Mouse (Mus musculus) T-helper 17 cell (primary cell): ENCODE data around the gene Phospho1.

Experiments
- in situ Hi-C, 2 experiments: fragments of 300-600 bp; cut with MboI, MseI; formaldehyde crosslinking; loops; 1 replicate in 1 of 2; 2 replicates in 1 of 2; pipeline ENCODE4 v1.15.1; 2025; ENCODE audit warnings: high pct_unique_total_duplicates in 2 of 2

Phospho1 gene

DNA sequence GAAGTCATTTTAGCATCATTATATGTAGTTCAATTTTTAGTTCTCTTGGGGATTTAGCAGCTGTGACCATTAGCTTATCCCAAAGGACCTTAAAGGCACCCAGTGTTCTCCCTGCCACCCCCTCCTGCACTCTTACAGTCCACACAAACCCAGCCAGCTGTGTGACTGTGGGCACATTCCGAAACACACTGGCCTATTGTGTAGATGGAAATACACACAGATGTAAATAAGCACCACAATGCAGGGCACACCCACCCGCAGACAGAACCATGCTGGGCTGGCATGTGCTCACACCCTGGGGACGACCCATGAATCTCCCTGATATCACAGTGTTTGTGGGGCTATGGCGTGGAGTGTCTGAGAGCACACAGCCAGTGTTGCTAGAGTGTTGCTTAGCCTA lies 12.1 kb upstream of the Phospho1 start:
- in situ Hi-C loops = no loop called here

DNA sequence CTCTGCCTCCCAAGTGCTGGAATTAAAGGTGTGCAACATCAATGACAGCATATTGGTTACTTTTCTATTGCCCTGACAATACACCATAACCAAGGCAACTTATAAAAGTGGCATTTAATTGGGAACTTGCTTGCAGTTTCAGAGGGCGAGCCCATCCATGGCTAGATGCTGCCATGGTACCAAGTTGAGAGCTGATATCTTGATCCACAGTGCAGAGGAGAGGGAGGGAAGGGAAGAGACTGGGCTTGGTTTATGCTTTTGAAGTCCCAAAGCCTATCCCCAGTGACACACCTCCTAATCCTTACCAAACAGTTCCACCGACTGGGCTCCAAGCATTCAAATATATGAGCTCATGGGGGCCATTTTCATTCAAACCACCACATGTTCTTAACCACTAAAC lies 10.2 kb upstream of the Phospho1 start:
- in situ Hi-C loops = no loop called here

DNA sequence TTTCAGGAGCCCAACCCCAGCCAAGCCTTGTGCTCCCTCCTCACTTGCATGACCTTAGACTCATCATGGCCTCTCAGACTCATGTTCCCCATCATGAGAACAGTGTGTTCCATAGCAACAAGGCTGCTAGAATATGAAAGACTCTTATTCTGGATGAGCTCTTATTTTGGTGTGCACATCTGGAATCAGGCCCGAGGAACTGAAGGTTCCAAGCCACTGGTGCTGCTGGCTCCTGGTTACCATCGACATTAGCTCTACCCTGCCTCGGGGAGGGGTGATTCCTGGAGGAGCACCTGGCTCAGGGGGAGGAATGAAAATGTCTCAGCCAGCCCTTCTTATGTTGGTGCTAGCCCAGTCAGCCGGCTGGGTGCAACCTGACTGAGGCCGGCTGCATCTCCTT lies 9.4 kb upstream of the Phospho1 start:
- in situ Hi-C loops = no loop called here

DNA sequence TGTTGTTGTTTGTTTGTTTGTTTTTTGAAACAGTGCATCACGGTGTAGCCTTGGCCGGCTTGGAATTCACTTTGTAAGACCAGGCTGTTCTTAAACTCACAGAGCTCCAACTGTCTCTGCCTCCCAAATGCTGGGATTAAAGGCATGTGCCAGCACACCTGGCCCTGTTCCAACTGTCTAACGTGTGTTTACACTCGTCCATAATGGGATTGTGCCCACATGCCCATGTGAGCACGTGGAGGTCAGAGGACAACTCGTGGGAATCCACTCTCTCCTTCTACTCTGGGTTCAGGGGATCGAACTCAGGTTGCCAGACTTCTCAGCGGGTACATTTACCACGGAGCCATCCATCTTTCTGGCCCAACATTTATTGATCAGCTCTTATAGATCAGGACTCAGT lies 8.9 kb upstream of the Phospho1 start:
- in situ Hi-C loops = no loop called here

DNA sequence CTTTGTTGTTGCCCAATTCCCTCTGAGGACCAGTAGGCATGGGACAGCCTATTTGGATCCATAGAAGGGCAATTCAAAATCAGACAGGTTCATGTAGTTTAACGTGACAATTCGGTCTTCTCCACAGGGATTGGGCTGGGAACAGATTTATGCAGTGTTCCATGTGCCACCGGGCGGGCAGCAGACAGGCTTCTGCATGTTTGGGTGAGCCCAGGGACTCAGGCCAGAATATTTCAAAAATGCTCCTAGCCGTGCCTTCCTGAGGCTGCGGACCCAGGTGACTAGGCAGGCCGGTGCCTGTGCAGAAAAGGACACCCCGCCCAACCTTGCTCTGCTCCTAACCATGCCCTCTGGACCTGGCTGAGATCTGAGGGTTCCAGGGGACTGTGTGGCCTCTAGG lies 5.2 kb upstream of the Phospho1 start:
- in situ Hi-C loops = no loop called here

DNA sequence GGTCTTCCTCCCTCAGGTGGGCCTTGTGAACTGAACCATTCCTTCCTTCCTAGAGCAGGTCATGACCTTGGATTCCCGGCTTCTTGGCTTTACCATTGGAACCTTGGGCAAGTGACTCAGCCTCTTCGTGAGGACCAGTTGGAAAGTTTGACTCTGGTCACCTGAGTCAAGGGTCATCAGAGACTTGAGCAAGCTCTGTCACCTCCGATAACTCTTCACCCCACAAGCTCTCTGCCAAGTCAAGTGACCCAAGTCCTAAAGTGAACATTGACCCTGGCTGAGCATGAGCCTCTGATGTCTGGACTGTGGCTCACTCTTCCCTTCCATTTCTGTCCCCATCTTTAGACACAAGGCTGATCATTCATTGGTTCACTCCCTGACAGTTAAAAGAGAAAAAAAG lies 2.8 kb upstream of the Phospho1 start:
- in situ Hi-C loops = no loop called here

DNA sequence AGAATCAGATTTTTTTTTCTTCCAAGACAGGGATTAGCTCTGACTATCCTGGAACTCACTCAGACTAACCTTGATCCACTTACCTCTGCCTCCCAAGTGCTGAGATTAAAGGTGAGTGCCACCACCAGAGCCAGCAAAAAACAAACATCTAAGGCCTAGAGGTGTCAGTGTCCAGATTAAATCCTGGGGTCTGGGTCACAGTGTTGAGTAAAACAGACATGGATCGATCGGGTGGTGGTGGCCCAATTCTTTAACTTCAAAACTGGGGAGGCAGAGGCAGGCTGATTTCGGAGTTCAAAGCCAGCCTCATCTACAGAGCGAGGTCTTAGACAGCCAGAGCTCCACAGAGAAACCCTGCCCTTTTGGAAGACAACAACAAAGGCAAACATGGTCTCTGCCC lies 1.9 kb upstream of the Phospho1 start:
- in situ Hi-C loops = no loop called here

DNA sequence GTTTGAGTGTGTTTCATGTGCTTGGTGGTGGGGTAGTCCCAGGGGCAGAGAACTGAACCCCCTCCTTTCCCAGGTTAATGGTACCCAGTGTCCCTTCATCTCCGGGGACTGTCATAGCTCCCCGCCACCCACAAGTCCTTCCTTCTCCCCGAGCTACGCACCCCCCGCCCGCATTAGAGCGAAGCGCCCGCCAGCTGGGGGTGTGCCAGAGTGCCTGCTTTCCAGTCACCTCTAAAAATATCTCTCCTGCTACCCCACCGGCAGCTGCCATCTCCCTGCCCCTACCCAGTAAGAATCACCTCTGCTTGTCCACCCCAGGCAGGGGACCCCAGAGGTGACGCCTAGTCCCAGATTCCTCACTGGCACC lies 561 bp downstream of the Phospho1 start:
- in situ Hi-C loops = no loop called here

DNA sequence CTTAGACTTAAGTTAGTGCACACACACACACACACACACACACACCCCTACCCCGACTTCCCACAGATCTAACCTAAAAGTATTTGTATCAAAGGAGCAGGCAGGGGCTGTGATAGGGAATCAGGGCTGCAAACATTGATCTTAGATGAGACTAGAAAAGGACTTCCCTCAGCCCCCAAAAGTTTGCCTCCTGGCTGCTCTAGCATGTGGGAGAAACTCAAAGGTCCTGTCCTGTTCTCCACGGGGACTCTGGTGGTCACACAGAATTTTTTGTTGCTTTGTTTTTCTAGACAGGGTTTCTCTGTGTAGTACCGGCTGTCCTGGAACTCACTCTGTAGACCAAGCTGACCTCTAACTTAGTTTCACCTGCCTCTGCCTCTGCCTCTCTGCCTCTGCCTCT lies 1.3 kb downstream of the Phospho1 start:
- in situ Hi-C loops = no loop called here

DNA sequence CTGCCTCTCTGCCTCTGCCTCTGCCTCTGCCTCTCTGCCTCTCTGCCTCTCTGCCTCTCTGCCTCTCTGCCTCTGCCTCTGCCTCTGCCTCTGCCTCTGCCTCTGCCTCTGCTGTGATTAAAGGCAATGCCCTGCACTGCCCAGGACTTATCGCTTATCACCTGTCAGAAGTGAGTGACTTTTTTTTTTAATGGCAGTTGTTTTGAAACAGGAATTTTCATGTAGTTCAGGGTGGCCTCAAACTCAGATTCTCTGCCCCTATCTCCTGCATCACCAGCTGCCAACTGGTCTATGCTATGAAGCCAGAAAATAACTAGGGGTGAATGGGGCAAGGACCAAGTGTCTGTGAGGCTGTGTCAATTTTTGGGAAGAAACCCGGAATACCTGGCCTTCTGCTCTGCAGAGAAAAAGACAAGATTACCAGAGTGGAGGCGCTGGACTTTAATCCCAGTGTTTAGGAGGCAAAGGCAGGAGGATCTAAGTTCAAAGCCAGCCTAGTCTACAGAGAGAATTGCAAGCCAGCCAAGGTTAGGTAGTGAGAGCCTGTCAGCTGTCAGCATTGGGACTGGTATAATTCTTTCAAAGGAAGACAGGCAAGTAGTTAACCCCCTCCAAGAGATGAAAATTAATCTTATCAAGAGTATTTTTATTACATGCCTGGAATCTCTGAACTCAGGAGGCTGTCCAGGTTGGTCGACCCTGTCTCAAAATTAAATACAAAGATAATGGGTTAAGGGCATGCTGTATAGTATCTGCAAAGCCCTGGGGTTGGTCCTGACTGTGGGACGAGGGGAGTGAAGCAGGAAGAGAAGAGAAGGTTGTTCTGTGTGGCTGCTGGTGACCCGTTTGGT lies 2.2 kb downstream of the Phospho1 start:
- in situ Hi-C loops = no loop called here

DNA sequence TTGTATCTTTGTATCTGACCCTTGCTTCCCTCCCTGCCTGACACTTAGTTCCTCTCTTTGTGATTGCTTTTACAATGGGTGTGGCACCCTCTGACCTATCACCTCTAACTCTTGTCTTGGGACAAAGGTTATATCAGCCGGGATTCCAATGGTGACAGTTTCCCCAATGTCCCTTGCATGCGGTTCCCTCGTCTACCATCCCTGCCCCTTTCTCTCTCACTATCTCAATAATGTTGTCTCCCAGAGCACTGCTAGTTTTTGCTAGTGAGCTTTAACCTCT lies 2.8 kb downstream of the Phospho1 start:
- in situ Hi-C loops = no loop called here

DNA sequence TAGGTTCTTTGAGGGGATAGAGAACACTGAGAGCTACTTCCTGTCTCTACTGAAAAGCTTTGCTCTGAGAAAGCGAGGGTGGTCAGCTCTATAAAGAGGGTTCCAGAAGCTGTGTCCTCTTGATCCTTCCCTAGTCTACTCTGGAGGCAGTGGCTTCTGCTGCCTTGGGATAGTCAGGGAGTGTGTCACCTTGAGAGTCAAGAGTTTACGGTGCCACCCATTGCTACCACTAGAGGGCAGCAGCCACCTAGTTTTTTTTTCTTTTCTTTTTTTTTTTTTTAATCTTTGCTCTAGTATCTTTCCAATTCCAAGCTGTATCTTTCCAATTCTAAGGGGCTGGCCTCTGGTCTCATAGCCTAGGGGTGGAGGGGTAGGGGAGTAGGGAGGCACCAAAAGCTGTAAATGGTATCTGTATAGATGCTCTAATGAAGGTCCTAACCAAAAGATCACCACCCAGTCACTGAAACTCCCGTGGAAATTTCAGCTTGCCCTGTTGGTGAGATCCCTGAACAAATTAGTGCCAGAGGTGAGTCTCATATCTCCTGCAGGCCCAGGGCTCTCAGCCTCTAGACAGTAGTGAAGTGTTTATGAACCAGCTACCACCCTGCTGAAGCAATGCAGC lies 3.3 kb downstream of the Phospho1 start:
- in situ Hi-C loops = no loop called here

DNA sequence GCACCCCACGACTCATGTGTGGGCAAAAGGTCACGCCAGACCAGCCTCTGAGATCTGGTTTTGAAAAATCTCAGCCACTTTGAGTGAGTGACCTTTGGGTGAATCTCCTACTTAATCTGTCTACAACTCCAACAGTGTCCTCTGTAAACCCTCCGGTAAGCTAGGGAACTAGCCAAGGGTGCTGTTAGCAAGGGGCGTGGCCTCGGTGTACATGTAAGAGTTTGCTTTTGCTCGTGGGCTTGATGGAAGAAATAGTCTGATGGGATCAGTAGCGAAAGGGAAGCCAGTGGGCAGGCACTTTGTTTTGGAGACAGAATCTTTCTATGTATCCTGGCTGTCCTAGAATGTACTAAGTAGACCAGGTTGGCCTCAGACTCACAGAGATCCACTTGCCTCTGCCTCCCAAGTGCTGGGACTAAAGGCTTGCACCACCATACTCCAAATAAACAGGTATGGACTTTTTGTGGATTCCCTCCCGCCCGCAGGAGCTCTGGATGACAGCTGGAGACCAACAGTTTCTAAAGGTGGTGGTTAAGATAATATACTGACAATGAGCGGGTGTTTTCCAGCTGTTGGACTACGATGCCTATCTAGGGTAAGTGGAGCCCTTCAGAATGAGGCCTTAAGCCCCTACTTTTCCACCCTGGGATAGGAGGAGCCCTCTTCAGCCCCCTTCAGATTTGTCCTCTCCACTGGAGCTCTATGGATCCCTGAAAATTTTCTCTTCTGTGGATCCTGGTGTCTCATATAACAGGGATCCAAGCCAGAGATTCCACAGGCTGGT lies 4.1 kb downstream of the Phospho1 start:
- in situ Hi-C loops = no loop called here

DNA sequence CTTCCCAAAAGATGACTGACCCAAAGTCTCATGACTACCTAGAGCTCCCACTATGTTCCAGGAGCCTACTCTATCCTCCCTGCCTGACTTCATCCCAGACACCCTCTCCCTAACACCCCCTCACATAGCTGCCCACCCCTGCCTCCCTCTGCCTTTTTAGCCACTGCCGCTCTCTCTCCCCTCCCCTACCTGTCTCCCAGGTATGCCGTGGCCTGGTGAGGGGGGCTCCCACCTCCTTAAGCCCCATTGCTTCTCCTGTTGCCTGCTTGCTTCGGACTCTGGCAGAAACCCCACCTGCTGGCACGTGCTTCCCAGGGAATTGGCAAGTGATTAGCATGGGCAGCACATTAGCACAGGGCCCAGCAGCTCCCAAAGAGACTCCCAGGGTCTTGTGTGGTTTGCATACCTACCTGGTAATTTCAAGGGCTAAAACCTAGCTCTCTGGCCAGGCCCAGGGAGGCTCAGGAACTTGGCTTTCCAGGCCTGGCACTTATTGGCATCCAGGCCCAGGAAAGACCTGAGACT lies 5.3 kb downstream of the Phospho1 start:
- in situ Hi-C loops = no loop called here

DNA sequence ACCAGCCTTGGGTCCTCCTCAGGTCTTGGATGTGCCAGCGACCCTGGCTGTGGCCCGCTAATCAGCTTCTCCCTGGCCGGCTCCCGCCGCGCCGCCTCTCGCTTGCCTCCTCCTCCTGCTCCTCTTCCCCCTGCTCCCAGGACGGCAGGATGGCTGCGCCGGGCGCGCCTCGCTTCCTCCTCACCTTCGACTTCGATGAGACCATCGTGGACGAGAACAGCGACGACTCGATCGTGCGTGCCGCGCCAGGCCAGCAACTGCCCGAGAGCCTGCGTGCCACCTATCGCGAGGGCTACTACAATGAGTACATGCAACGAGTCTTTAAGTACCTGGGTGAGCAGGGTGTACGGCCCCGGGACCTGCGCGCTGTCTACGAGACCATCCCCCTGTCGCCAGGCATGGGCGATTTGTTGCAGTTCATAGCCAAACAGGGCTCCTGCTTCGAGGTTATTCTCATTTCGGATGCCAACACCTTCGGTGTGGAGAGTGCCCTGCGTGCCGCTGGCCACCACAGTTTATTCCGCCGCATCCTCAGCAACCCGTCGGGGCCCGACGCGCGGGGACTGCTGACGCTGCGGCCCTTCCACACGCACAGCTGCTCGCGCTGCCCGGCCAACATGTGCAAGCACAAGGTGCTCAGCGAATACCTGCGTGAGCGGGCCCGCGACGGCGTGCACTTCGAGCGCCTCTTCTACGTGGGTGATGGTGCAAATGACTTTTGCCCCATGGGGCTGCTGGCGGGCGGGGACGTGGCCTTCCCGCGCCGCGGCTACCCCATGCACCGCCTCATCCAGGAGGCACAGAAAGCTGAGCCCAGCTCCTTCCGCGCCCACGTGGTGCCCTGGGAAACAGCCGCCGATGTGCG lies 6.3 kb downstream of the Phospho1 start:
- in situ Hi-C loops = no loop called here

DNA sequence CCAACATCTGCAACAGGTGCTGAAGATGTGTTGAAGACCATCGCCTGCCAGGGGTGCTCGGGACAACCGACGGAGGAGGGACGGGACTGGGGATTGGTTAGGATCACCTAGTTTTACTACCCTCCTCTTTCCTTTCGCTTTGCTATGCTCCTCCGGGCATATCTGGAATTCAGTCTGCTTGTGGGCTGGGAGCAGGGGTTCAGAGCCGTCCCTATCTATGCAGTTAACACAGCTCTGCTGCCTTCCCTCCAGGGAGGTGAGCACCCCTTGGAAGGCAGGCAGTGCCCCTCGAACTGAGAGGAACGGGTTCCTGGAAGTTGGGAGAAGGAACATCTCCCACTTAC lies 6.9 kb downstream of the Phospho1 start:
- in situ Hi-C loops = no loop called here

DNA sequence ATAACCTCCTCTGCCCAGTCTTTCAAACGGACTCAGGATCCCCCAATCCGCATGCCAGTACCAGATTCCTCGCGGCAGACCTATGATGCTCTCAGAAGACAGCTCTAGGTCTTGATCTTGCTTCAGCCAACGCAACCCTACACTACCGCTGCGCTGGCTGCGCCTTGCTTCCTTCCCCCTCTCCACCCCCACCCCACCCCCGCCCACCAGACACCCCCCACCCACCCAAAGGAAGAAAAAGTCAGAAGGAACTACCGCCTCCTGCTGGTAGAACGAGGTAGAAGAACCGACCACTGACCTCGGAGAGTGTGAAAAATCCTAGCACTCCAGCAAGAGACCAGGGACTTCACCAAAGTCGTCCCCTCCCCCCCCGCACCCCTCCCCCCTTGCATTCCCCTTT lies 7.3 kb downstream of the Phospho1 start:
- in situ Hi-C loops = no loop called here

DNA sequence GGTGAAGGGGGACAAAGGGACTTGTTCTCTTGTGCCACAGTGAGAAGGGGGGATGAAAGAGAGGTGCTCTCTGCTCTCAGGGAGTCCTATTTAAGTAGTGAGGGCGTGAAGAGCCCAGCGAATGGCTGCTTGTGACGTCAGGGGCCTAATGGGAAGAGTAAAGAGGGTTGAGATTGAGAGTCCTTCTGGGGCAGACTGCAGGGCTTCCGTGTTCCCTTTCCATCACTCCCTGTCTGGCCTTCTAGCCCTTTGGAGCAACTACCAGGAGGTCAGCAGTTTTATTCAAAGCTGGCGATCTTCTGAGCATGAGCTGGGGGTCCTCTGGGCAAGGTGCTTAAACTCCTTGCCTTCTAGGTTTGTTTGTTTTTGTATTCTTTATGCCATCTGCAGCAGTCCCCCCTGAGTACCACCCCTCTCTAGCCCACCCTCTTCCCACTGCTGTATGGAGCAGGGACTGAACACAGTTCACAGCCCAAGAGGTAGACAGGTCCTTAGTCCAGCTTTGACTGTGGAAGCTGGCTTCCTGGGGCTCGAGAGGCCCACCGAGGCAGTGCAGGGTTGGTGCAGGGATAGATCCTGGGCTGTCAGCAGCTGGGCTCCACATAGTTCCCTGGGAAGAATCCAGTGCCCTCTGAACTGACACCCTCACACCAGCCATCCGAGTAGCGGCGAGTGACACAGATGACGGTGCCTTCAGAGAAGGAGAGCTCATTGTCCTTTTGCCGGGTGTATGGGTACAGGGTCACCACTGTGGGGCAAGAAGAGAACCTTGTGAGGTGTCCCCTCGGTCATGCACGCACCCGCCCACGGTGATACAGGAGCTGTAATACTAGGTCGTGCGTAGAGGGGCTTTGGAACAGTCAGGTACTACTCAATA lies 8.1 kb downstream of the Phospho1 start:
- in situ Hi-C loops = no loop called here

DNA sequence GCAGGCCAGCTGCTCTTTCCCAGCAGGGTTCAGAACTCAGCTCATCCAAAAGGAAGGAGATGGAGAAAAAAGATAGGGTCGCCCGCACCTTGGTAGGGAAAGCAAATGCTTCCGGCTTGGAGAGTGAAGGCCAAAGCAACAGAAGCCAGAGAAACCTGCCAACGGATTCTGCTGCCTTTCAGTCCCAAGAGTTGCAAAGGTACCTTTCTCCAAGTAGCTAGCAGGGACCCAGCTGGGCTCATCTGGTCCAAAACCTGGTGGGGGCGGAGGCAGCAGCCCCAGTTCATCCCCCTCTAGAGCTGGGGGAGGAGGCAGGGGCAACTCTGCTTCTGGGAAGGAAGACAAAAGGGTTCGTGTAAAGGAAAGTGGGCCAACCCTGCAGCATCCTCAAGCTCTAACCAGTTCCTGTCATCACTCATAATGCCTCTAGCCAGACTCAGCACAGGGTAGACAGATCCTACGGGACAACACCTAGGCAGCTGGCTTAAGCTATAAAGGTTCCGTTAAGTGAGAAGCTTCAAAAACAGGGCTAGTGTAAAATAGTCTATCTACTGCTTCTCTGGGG lies 8.8 kb downstream of the Phospho1 start:
- in situ Hi-C loops = no loop called here

DNA sequence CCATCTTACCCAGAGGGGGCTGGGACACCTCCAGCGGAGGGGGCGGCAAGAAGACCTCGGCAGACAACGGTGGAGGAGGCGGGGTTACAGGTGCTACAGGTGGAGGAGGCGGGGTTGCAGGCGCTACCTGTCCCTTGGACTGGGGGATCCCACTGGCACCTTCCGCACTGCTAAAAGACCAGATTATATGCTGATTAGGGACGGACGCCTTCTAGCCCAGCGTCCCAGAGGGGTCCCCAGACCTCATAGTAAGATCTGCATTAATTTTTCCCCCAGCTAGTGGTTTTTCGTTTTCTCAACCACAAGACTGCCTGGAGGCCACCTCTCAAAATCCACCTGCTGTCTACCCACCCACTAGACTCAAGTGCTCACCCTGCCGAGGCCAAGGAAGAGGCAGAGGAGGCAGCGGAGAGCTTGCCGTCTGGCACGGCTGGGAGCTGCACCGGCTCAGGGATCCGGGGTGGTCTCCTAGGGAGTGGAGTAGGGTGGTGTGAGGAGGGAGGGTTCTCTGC lies 9.4 kb downstream of the Phospho1 start:
- in situ Hi-C loops = no loop called here
